Mouse (Mus musculus): ENCODE data around the gene Nup210. TPM values are rescaled to one million over a fixed set of nuclear protein-coding genes. Genes with fewer than 3 reads are reported as not detected.

The Nup210 gene
- total and polyA plus RNA-seq, 3 experiments, result 46.3 to 394 (median 71.5) TPM

GRCm38 (mm10) chr6:91068511-91068910, 48.1 kb downstream of the Nup210 start:
- Histone ChIP-seq H3K79me2 (ENCODE audit: control insufficient read depth, insufficient read depth, low read length, poor library complexity) (no peaks in the 10 kb centered on the region), H3K4me3 (ENCODE audit: control insufficient read depth in 1 of 2, insufficient read depth in 1 of 2, low read depth in 2 of 2, low read length in 2 of 2) (no peak overlapping the region), H3K9ac (ENCODE audit: control insufficient read depth, low read depth, low read length, poor library complexity, severe bottlenecking) (no peak overlapping the region), H3K27ac (ENCODE audit: control insufficient read depth, low read depth, low read length) (no peak overlapping the region), H3K4me1 (ENCODE audit: control insufficient read depth in 1 of 2, insufficient read depth in 2 of 2, low read length in 2 of 2) (no peaks in the 10 kb centered on the region), H3K27me3 (ENCODE audit: control insufficient read depth in 1 of 2, insufficient read depth in 2 of 2, low read length in 2 of 2) (no peaks in the 10 kb centered on the region), H3K36me3 (ENCODE audit: control insufficient read depth in 1 of 2, insufficient read depth in 2 of 2, low read length in 2 of 2) (peaks cover 0 to 16% of the 10 kb centered on the region in 2 experiments; a peak in 2 of 4 replicates), H3K9me3 (replicated peaks; ENCODE audit: insufficient read depth, low read length) (no peaks in the 10 kb centered on the region)
- no peak for TF ChIP-seq ZNF384 (IDR thresholded peaks at IDR 0.05; ENCODE audit: low read depth, low read length)
- TF ChIP-seq E2F4 (IDR thresholded peaks at IDR 0.05; ENCODE audit: borderline replicate concordance, low read depth, low read length), result no peak
- no peak for TF ChIP-seq RCOR1 (IDR thresholded peaks at IDR 0.05; ENCODE audit: low read depth, low read length)
- TF ChIP-seq TAL1 (IDR thresholded peaks at IDR 0.05; ENCODE audit: low read length), result no peak
- no peak for TF ChIP-seq TBP (IDR thresholded peaks at IDR 0.05; ENCODE audit: low read depth, low read length)
- no peak for TF ChIP-seq MAX (IDR thresholded peaks at IDR 0.05; ENCODE audit: low read length)
- no peak for TF ChIP-seq SMC3 (IDR thresholded peaks at IDR 0.05; ENCODE audit: low read depth, low read length)
- TF ChIP-seq POLR2AphosphoS5 (IDR thresholded peaks at IDR 0.05; ENCODE audit: borderline replicate concordance, low read depth, low read length), result no peak
- no peak for TF ChIP-seq RAD21 (IDR thresholded peaks at IDR 0.05; ENCODE audit: low read depth, low read length)
- no peak for TF ChIP-seq NRF1 (IDR thresholded peaks at IDR 0.05; ENCODE audit: insufficient read depth, low read depth, low read length, poor library complexity, severe bottlenecking)
- no peak for TF ChIP-seq EP300 (IDR thresholded peaks at IDR 0.05; ENCODE audit: low read depth in 1 of 2, low read length in 2 of 2)
- TF ChIP-seq GATA1 (IDR thresholded peaks at IDR 0.05; ENCODE audit: low read depth, low read length), result no peak
- TF ChIP-seq ELF1 (IDR thresholded peaks at IDR 0.05; ENCODE audit: low read depth, low read length), result no peak
- no peak for TF ChIP-seq MYC (IDR thresholded peaks at IDR 0.05; ENCODE audit: low read depth, low read length)
- no peak for DNase-seq (ENCODE audit: low read depth, low spot score)

- Histone ChIP-seq H3K36me3 (ENCODE audit: control insufficient read depth in 1 of 2, insufficient read depth in 2 of 2, low read length in 2 of 2) (peaks cover 0 to 13% of the 10 kb centered on the region in 2 experiments; a peak in 2 of 4 replicates), H3K9me3 (replicated peaks; ENCODE audit: insufficient read depth, low read length) (no peaks in the 10 kb centered on the region), H3K27me3 (ENCODE audit: control insufficient read depth in 1 of 2, insufficient read depth in 2 of 2, low read length in 2 of 2) (no peaks in the 10 kb centered on the region), H3K27ac (ENCODE audit: control insufficient read depth, low read depth, low read length) (no peak overlapping the region), H3K4me3 (ENCODE audit: control insufficient read depth in 1 of 2, insufficient read depth in 1 of 2, low read depth in 2 of 2, low read length in 2 of 2) (no peak overlapping the region), H3K4me1 (ENCODE audit: control insufficient read depth in 1 of 2, insufficient read depth in 2 of 2, low read length in 2 of 2) (no peaks in the 10 kb centered on the region), H3K9ac (ENCODE audit: control insufficient read depth, low read depth, low read length, poor library complexity, severe bottlenecking) (no peak overlapping the region), H3K79me2 (ENCODE audit: control insufficient read depth, insufficient read depth, low read length, poor library complexity) (no peaks in the 10 kb centered on the region)
- DNase-seq (ENCODE audit: low read depth, low spot score), result no peak
- TF ChIP-seq POLR2A (IDR thresholded peaks at IDR 0.05; ENCODE audit: control insufficient read depth in 1 of 2, insufficient read depth in 1 of 2, low read depth in 1 of 2, low read length in 2 of 2, poor library complexity in 1 of 2) (no peak), MAFK (IDR thresholded peaks at IDR 0.05; ENCODE audit: borderline replicate concordance, low read depth, low read length) (no peak), TCF12 (IDR thresholded peaks at IDR 0.05; ENCODE audit: low read depth, low read length) (no peak), POLR2AphosphoS5 (IDR thresholded peaks at IDR 0.05; ENCODE audit: borderline replicate concordance, low read depth, low read length) (no peak), MYC (IDR thresholded peaks at IDR 0.05; ENCODE audit: low read depth, low read length) (no peak)
These were observed 49.6 kb downstream of the Nup210 start for GRCm38 (mm10) chr6:91067048-91067447.
